Mouse (Mus musculus) forebrain, embryonic 16.5 days (tissue): ENCODE data around the gene Lpgat1. TPM values are rescaled to one million over a fixed set of nuclear protein-coding genes. Genes with fewer than 3 reads are reported as not detected.
A peak's percentile ranks its signal among the peaks of the same experiment; 100 is the strongest.

ENCODE experiments used
- ATAC-seq: fragments of 200-750 bp; cut with Nextera tagmentation; 2 replicates; pipeline ENCODE4 v1.8.0; 2017; ENCODE audit warnings: mild to moderate bottlenecking, moderate library complexity
- H3K27ac ChIP-seq: fragments of 300-500 bp; sonication (generic); 2 replicates; pipeline ENCODE4 v1.5.1; 2014; ENCODE audit warnings: low read length, control low read depth
- H3K27me3 ChIP-seq: fragments of 300-500 bp; sonication (generic); replicated peaks from 2 replicates; pipeline ENCODE4 v1.6.1; 2014; ENCODE audit warnings: low read length; ENCODE audit not compliant: control insufficient read depth, insufficient read depth
- H3K36me3 ChIP-seq: fragments of 300-500 bp; sonication (generic); 2 replicates; pipeline ENCODE4 v1.6.1; 2014; ENCODE audit not compliant: control insufficient read depth, insufficient read depth
- H3K4me1 ChIP-seq: fragments of 300-500 bp; sonication (generic); replicated peaks from 2 replicates; pipeline ENCODE4 v1.6.1; 2014; ENCODE audit warnings: low read length; ENCODE audit not compliant: control insufficient read depth, insufficient read depth
- H3K4me2 ChIP-seq: fragments of 300-500 bp; sonication (generic); 2 replicates; pipeline ENCODE4 v1.6.1; 2014; ENCODE audit warnings: mild to moderate bottlenecking, low read length, control low read depth
- H3K4me3 ChIP-seq: fragments of 300-500 bp; sonication (generic); replicated peaks from 2 replicates; pipeline ENCODE4 v1.5.1; 2014; ENCODE audit warnings: mild to moderate bottlenecking, low read length, control low read depth
- H3K9ac ChIP-seq: fragments of 300-500 bp; sonication (generic); replicated peaks from 2 replicates; pipeline ENCODE4 v1.6.1; 2014; ENCODE audit warnings: low read depth, low read length, control low read depth
- H3K9me3 ChIP-seq: fragments of 300-500 bp; sonication (generic); 2 replicates; pipeline ENCODE4 v1.6.1; 2016; ENCODE audit warnings: low read length; ENCODE audit not compliant: control insufficient read depth
- WGBS: fragments of 180-500 bp; shearing (Covaris S2); extraction: QIAGEN DNeasy Blood & Tissue Kit; methylation state at CpG from one replicate; pipeline ENCODE4 v1.1.7; 2014; 5-methylcytosine and 5-hydroxymethylcytosine counted together
- polyA plus RNA-seq: library from polyadenylated mRNA; unstranded; fragments of >200 nt; fragmentation: Nextera tagmentation; extraction: Ambion mirVana; gene quantifications from 2 replicates; pipeline ENCODE4 v1.2.1, GENCODE M21; 2015

Gene Lpgat1
- polyA plus RNA-seq, 1 experiment from 2014 or later, result 30.3 TPM

GRCm38 (mm10) chr1:191793888-191794532 is 76.4 kb downstream of the Lpgat1 start:
- ATAC-seq, result no peak
- H3K9me3 ChIP-seq, result no peaks in the 10 kb centered on the region
- H3K4me1 ChIP-seq, result no peaks in the 10 kb centered on the region
- no peak overlapping the region for H3K4me2 ChIP-seq
- WGBS, result 86% methylated on average over 7 of the region's 7 CpGs
- no peak overlapping the region for H3K4me3 ChIP-seq
- H3K9ac ChIP-seq, result no peak overlapping the region
- H3K36me3 ChIP-seq, result no peaks in the 10 kb centered on the region
- H3K27me3 ChIP-seq, result no peaks in the 10 kb centered on the region
- H3K27ac ChIP-seq, result no peak overlapping the region

GRCm38 (mm10) chr1:191796238-191796896 is 78.7 kb downstream of the Lpgat1 start:
- WGBS, result 84% methylated on average over 4 of the region's 4 CpGs
- no peak for ATAC-seq
- H3K27ac ChIP-seq, result no peak overlapping the region

GRCm38 (mm10) chr1:191802093-191802819 is 84.6 kb downstream of the Lpgat1 start:
- Histone ChIP-seq H3K4me2 (no peak overlapping the region), H3K27ac (no peak overlapping the region), H3K4me3 (no peak overlapping the region), H3K4me1 (peaks cover 5% of the 10 kb centered on the region; the same call in 1 of the 2 replicates), H3K27me3 (no peaks in the 10 kb centered on the region), H3K36me3 (no peaks in the 10 kb centered on the region), H3K9ac (no peak overlapping the region), H3K9me3 (no peaks in the 10 kb centered on the region)
- WGBS, result 62% methylated on average over 9 of the region's 9 CpGs
- peak; percentile 10; the same call in 1 of the 2 replicates for ATAC-seq

More at GRCm38 (mm10) chr1:191796238-191796896, 78.7 kb downstream of the Lpgat1 start:
- no peak overlapping the region for H3K4me2 ChIP-seq
- no peaks in the 10 kb centered on the region for H3K27me3 ChIP-seq
- H3K36me3 ChIP-seq, result no peaks in the 10 kb centered on the region
- no peak overlapping the region for H3K9ac ChIP-seq
- no peak overlapping the region for H3K4me3 ChIP-seq
- H3K9me3 ChIP-seq, result no peaks in the 10 kb centered on the region
- H3K4me1 ChIP-seq, result no peaks in the 10 kb centered on the region

GRCm38 (mm10) chr1:191802820-191803655 is 85.4 kb downstream of the Lpgat1 start:
- no peaks in the 10 kb centered on the region for H3K36me3 ChIP-seq
- no peak overlapping the region for H3K9ac ChIP-seq
- H3K27ac ChIP-seq, result no peak overlapping the region
- no peak overlapping the region for H3K4me3 ChIP-seq
- H3K4me2 ChIP-seq, result no peak overlapping the region
- peak; percentile 62; the same call in 1 of the 2 replicates for ATAC-seq
- 72% methylated on average over 10 of the region's 10 CpGs for WGBS
- H3K27me3 ChIP-seq, result no peaks in the 10 kb centered on the region
- H3K9me3 ChIP-seq, result no peaks in the 10 kb centered on the region
- peaks cover 5% of the 10 kb centered on the region; the same call in 1 of the 2 replicates for H3K4me1 ChIP-seq

DNA sequence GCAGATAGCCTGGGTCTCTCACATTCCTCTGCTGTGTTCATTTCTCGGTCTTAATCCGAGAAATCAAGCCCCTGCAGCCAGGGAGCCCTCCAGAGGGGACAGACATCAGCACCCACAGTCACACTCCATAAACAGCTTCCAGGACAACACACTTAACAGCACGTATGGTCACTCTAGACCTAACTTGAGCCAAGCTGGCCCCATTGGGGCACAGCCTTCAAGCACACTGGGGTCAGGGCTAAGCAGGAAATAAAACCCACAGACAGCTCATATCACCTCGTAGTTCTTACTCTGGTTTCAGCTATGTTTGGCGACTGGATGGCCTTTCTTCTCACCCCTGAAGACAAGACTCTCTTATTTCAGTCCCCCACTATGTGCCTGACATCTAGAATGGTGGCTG is 87.1 kb downstream of the Lpgat1 start:
- Histone ChIP-seq H3K4me2 (no peak overlapping the region), H3K4me3 (no peak overlapping the region), H3K36me3 (no peaks in the 10 kb centered on the region), H3K27me3 (no peaks in the 10 kb centered on the region), H3K9ac (no peak overlapping the region), H3K27ac (no peak overlapping the region), H3K4me1 (peaks cover 18% of the 10 kb centered on the region), H3K9me3 (no peaks in the 10 kb centered on the region)
- 80% methylated on average over 5 of the region's 5 CpGs for WGBS
- ATAC-seq, result no peak

- no peak for ATAC-seq
- no peak overlapping the region for H3K27ac ChIP-seq
- no peaks in the 10 kb centered on the region for H3K27me3 ChIP-seq
- no peak overlapping the region for H3K4me2 ChIP-seq
- no peak overlapping the region for H3K4me3 ChIP-seq
- H3K4me1 ChIP-seq, result peaks cover 18% of the 10 kb centered on the region
- H3K9ac ChIP-seq, result no peak overlapping the region
- 88% methylated on average over 6 of the region's 6 CpGs for WGBS
- H3K36me3 ChIP-seq, result no peaks in the 10 kb centered on the region
- H3K9me3 ChIP-seq, result no peaks in the 10 kb centered on the region
These were observed 88.2 kb downstream of the Lpgat1 start for GRCm38 (mm10) chr1:191805788-191806187.

- Histone ChIP-seq H3K4me2 (no peak overlapping the region), H3K27ac (no peak overlapping the region), H3K9me3 (no peaks in the 10 kb centered on the region), H3K27me3 (no peaks in the 10 kb centered on the region), H3K4me1 (peaks cover 18% of the 10 kb centered on the region), H3K4me3 (no peak overlapping the region), H3K9ac (no peak overlapping the region), H3K36me3 (no peaks in the 10 kb centered on the region)
- WGBS, result 97% methylated on average over 4 of the region's 4 CpGs
- no peak for ATAC-seq
These were observed 89.1 kb downstream of the Lpgat1 start for GRCm38 (mm10) chr1:191806740-191807139.

- H3K27me3 ChIP-seq, result no peaks in the 10 kb centered on the region
- no peak overlapping the region for H3K9ac ChIP-seq
- WGBS, result 82% methylated on average over 7 of the region's 7 CpGs
- H3K27ac ChIP-seq, result no peak overlapping the region
- no peaks in the 10 kb centered on the region for H3K36me3 ChIP-seq
- ATAC-seq, result no peak
- H3K4me3 ChIP-seq, result no peak overlapping the region
- no peak overlapping the region for H3K4me2 ChIP-seq
- H3K9me3 ChIP-seq, result no peaks in the 10 kb centered on the region
- peaks cover 13% of the 10 kb centered on the region for H3K4me1 ChIP-seq
These were observed 90.3 kb downstream of the Lpgat1 start for GRCm38 (mm10) chr1:191807979-191808378.
